Mouse (Mus musculus): ENCODE data around the gene Lbp. TPM values are rescaled to one million over a fixed set of nuclear protein-coding genes. Genes with fewer than 3 reads are reported as not detected.
A peak's percentile ranks its signal among the peaks of the same experiment; 100 is the strongest.

Gene Lbp
- polyA plus RNA-seq, 1 experiment from 2014 or later: 4.9 TPM

DNA sequence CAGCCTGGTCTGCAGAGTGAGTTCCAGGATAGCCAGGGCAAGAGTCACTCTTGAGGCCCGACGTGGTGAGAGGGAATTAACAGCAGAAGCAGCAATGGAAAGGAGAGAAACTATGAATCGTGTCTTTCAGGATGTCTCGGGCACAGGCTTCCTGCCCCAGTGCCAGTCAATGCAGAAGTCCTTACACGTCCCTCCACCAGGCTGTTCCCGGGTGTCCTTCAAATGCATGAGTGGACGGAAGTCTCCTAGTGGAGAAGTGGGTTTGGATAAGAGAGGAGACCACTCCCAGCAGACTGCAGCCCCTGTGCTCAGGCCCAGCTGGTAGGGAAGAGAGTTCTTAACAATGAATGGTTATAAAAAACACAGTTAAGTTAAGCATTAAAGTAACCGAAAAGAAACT is 62.0 kb downstream of the Lbp start:
- Histone ChIP-seq H3K4me3 (no peak overlapping the region), H3K36me3 (replicated peaks) (no peaks in the 10 kb centered on the region), H3K9ac (no peak overlapping the region), H3K27ac (no peak overlapping the region), H3K27me3 (replicated peaks) (0 out of 2 replicates have a peak, but pooled peaks cover 3% of the 10 kb centered on the region), H3K9me3 (no peaks in the 10 kb centered on the region), H3K4me2 (no peak overlapping the region), H3K4me1 (no peaks in the 10 kb centered on the region)
- no peak for ATAC-seq (replicated peaks)
- 93% methylated on average over 8 of the region's 8 CpGs for WGBS

DNA sequence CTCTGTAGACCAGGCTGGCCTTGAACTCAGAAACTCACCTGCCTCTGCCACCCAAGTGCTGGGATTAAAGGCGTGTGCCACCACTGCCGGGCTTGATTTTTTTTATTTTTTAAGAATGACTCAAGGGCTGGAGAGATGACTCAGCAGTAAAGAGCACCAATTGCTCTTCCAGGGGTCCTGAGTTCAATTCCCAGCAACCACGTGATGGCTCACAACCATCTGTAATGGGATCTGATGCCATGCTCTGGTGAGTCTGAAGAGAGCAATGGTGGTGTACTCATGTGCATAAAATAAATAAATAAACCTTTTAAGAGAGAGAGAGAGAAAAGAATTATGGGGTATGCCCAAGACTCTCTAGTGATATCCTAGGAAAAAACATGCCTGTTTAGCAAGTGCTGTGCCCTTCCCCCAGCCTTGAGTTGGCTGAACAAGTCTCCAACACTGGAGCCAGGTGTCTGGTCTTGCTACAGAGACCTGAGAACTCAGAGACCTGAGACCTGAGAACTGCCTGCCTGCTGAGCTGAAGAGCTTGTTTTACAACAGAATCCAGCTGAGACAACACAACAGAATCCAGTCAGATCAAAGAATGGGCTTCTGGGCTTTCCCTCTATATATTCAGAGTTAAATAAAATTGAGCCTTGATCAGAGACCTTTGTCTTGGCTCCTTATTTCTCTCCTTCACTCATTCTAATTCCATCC is 63.3 kb downstream of the Lbp start:
- no peaks in the 10 kb centered on the region for H3K4me1 ChIP-seq
- H3K36me3 ChIP-seq (replicated peaks): no peaks in the 10 kb centered on the region
- 0 out of 2 replicates have a peak, but pooled peaks cover 3% of the 10 kb centered on the region for H3K27me3 ChIP-seq (replicated peaks)
- H3K4me3 ChIP-seq: no peak overlapping the region
- 78% methylated on average over 3 of the region's 3 CpGs for WGBS
- no peak overlapping the region for H3K4me2 ChIP-seq
- ATAC-seq (replicated peaks): no peak
- no peak overlapping the region for H3K9ac ChIP-seq
- H3K9me3 ChIP-seq: no peaks in the 10 kb centered on the region
- H3K27ac ChIP-seq: no peak overlapping the region

- Histone ChIP-seq H3K4me3 (no peak overlapping the region), H3K9ac (no peak overlapping the region), H3K9me3 (no peaks in the 10 kb centered on the region), H3K27me3 (replicated peaks) (0 out of 2 replicates have a peak, but pooled peaks cover 3% of the 10 kb centered on the region), H3K27ac (no peak overlapping the region), H3K4me2 (no peak overlapping the region), H3K4me1 (no peaks in the 10 kb centered on the region), H3K36me3 (replicated peaks) (no peaks in the 10 kb centered on the region)
- no peak for ATAC-seq (replicated peaks)
- 8% methylated on average over 5 of the region's 5 CpGs for WGBS
These were observed 63.9 kb downstream of the Lbp start for GRCm38 (mm10) chr2:158370173-158370550.

DNA sequence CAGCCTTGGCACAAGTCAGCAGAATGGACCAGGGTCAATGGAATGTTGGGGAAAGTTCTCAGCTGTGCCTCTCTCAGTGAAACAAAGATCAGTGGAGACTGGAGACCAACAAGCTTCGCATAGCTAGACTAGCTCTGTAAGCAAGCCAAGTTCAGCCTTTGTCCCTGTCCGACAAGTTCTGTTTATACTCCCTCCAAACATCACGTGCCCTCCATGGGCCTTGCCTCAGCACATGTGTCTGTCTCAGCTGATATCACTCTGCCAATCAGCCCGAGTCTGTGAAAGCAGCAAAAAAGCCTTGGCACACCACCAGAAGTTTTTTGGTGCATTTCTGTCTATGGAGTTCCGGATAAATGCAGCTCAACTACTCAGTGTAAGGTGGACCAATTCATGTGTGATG is 66.8 kb downstream of the Lbp start:
- no peak overlapping the region for H3K4me2 ChIP-seq
- 71% methylated on average over 5 of the region's 5 CpGs for WGBS

DNA sequence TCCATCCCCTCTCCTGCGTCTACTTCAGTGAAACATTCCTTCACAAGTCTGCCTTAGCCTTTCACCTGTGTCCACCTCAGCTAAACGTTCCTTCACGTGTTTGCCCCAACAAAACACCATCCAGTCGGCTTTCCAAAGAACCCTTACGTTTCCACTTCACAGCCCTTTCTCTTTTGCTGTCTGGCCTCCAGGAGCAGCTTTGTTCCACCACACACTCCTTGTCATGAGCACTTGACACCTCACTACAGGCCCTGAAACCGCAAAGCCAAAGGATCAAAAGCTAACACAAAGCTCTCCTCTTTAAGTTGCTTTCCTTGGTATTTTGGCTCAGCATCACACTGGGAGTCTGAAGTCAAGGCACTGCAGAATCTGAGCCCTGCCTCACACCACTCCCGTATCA is 67.2 kb downstream of the Lbp start:
- Histone ChIP-seq H3K4me2 (no peak overlapping the region), H3K4me3 (no peak overlapping the region), H3K27me3 (replicated peaks) (no peaks in the 10 kb centered on the region), H3K9me3 (no peaks in the 10 kb centered on the region), H3K4me1 (peaks cover 15% of the 10 kb centered on the region; the same call in 1 of the 2 replicates), H3K27ac (no peak overlapping the region), H3K36me3 (replicated peaks) (no peaks in the 10 kb centered on the region), H3K9ac (no peak overlapping the region)
- WGBS: 62% methylated on average over 7 of the region's 7 CpGs
- no peak for ATAC-seq (replicated peaks)

More for the DNA sequence above, 66.8 kb downstream of the Lbp start:
- no peak overlapping the region for H3K9ac ChIP-seq
- no peak overlapping the region for H3K27ac ChIP-seq
- H3K4me3 ChIP-seq: no peak overlapping the region
- peaks cover 11% of the 10 kb centered on the region; the same call in 1 of the 2 replicates for H3K4me1 ChIP-seq
- no peak for ATAC-seq (replicated peaks)
- H3K36me3 ChIP-seq (replicated peaks): no peaks in the 10 kb centered on the region
- no peaks in the 10 kb centered on the region for H3K27me3 ChIP-seq (replicated peaks)
- no peaks in the 10 kb centered on the region for H3K9me3 ChIP-seq

- Histone ChIP-seq H3K4me2 (peak within 1 kb of the TSS; percentile 53), H3K27me3 (replicated peaks) (no peaks in the 10 kb centered on the region), H3K4me1 (peaks cover 26% of the 10 kb centered on the region), H3K9me3 (no peaks in the 10 kb centered on the region), H3K36me3 (replicated peaks) (no peaks in the 10 kb centered on the region), H3K4me3 (peak within 1 kb of the TSS; percentile 54), H3K27ac (peak within 1 kb of the TSS; percentile 86), H3K9ac (peak within 1 kb of the TSS; percentile 69)
- ATAC-seq (replicated peaks): peak; percentile 90
- WGBS: 1% methylated on average over 36 of the region's 36 CpGs
These were observed 69.3 kb downstream of the Lbp start, which contains the start of gene Snhg11 for GRCm38 (mm10) chr2:158375443-158376122. Snhg11 (plus strand) TSS chr2:158375638.

DNA sequence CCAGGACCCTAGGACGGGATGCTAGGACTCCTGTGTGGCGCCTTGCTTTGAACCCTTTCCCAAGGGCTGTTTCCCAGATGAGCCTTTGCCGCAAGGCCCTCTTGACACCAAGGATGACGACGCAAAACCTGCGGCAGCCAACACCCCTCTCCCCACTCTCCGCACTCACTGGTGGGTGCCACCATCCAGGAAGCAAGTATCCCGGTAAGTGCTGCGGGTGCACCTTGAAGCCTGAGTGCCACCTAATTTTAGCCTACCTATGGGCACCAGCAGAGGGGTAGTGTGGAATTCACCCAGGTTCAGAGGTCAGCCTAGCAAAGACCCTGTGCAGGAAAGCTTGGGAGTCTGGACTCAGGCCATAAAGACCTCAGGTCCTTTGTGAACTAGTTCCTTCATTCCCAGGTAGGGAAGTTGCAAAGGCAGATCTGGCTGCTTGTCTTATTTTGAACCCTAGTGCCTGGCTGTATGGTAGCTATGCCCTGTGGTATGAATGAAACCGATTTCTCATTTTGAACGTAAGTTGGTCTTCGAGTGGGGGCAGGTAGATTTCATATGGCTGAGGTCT is 69.9 kb downstream of the Lbp start:
- peak overlapping the region; percentile 53 for H3K4me2 ChIP-seq
- H3K36me3 ChIP-seq (replicated peaks): no peaks in the 10 kb centered on the region; the same call in 1 of the 2 replicates
- peak overlapping the region; percentile 69 for H3K9ac ChIP-seq
- H3K4me3 ChIP-seq: peak overlapping the region; percentile 54
- H3K27ac ChIP-seq: peak overlapping the region; percentile 86
- no peaks in the 10 kb centered on the region for H3K9me3 ChIP-seq
- peaks cover 26% of the 10 kb centered on the region for H3K4me1 ChIP-seq
- 15% methylated on average over 12 of the region's 12 CpGs for WGBS
- peak; percentile 24 for ATAC-seq (replicated peaks)
- no peaks in the 10 kb centered on the region for H3K27me3 ChIP-seq (replicated peaks)

DNA sequence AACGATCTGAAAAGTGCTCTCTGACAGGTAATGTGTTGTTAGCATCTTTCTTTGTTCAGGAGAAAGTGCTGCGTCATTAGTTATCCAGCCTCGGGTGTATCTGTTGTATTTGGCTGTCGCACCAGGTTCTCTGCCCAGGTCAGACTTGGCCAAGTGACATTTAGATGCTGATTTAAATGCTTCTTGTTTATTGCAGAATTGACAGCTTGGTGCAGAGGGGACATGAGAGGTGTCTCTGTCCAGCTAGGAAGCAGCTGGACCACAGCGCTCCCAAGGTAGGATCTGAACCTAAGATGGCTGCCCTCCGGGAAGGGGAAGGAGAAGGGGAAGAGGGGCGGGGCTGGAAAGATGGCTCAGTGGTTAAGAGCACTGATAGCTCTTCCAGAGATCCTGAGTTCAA is 70.5 kb downstream of the Lbp start:
- Histone ChIP-seq H3K27ac (peak overlapping the region; percentile 86), H3K9me3 (no peaks in the 10 kb centered on the region), H3K36me3 (replicated peaks) (no peaks in the 10 kb centered on the region; the same call in 1 of the 2 replicates), H3K4me1 (peaks cover 26% of the 10 kb centered on the region), H3K4me3 (peak overlapping the region; percentile 54), H3K4me2 (peak overlapping the region; percentile 53), H3K27me3 (replicated peaks) (no peaks in the 10 kb centered on the region), H3K9ac (peak overlapping the region; percentile 69)
- 73% methylated on average over 7 of the region's 7 CpGs for WGBS
- no peak for ATAC-seq (replicated peaks)

GRCm38 (mm10) chr2:158377811-158378210 is 71.5 kb downstream of the Lbp start:
- H3K9me3 ChIP-seq: no peaks in the 10 kb centered on the region

GRCm38 (mm10) chr2:158379354-158380078 is 73.2 kb downstream of the Lbp start:
- H3K27me3 ChIP-seq (replicated peaks): no peaks in the 10 kb centered on the region
- peaks cover 26% of the 10 kb centered on the region for H3K4me1 ChIP-seq
- 0 out of 2 replicates have a peak overlapping the region, but pooled peaks have one; percentile 12 for H3K4me2 ChIP-seq
- no peak; the same call in 1 of the 2 replicates for ATAC-seq (replicated peaks)
- no peak overlapping the region for H3K4me3 ChIP-seq
- 43% methylated on average over 13 of the region's 13 CpGs for WGBS
- peak overlapping the region; percentile 21; the same call in 1 of the 2 replicates for H3K27ac ChIP-seq
- H3K9me3 ChIP-seq: no peaks in the 10 kb centered on the region
- H3K36me3 ChIP-seq (replicated peaks): no peaks in the 10 kb centered on the region; the same call in 1 of the 2 replicates
- no peak overlapping the region for H3K9ac ChIP-seq

More at GRCm38 (mm10) chr2:158377811-158378210, 71.5 kb downstream of the Lbp start:
- Histone ChIP-seq H3K4me3 (peak overlapping the region; percentile 54), H3K36me3 (replicated peaks) (no peaks in the 10 kb centered on the region; the same call in 1 of the 2 replicates), H3K27me3 (replicated peaks) (no peaks in the 10 kb centered on the region), H3K9ac (no peak overlapping the region), H3K4me2 (peak overlapping the region; percentile 53), H3K4me1 (peaks cover 26% of the 10 kb centered on the region), H3K27ac (no peak overlapping the region)
- ATAC-seq (replicated peaks): no peak
- WGBS: 81% methylated on average over 1 of the region's 1 CpGs
